Mouse (Mus musculus): Measurements from ENCODE around the gene Tial1. TPM values are rescaled to one million over a fixed set of nuclear protein-coding genes. Genes with fewer than 3 reads are reported as not detected.

Tial1 gene
- polyA plus RNA-seq, 1 experiment from 2014 or later, result 22.4 TPM

Other genes starting within 250 kb of the Tial1 start
- 16.7 and 19.6 TPM in 2 replicates for gene Armc5, start 224.4 kb downstream of the Tial1 start, polyA plus RNA-seq (2016; fragmentation: Nextera tagmentation; extraction: Ambion mirVana)
- gene 9130023H24Rik, start 223.7 kb downstream of the Tial1 start, polyA plus RNA-seq (2016; fragmentation: Nextera tagmentation; extraction: Ambion mirVana), result 10.2 and 13.5 TPM in 2 replicates
- 37.9 and 50.9 TPM in 2 replicates for gene Tgfb1i1, start 214.9 kb downstream of the Tial1 start, polyA plus RNA-seq (2016; fragmentation: Nextera tagmentation; extraction: Ambion mirVana)
- gene Slc5a2, start 196.1 kb downstream of the Tial1 start, polyA plus RNA-seq (2016; fragmentation: Nextera tagmentation; extraction: Ambion mirVana), result 0.29 TPM in 1 of 2 replicates, not detected in the other
- gene BC017158, start 163.5 kb downstream of the Tial1 start, polyA plus RNA-seq (2016; fragmentation: Nextera tagmentation; extraction: Ambion mirVana), result 24.7 and 26.8 TPM in 2 replicates
- 6.8 and 11.5 TPM in 2 replicates for gene Rgs10, start 43.0 kb downstream of the Tial1 start, polyA plus RNA-seq (2016; fragmentation: Nextera tagmentation; extraction: Ambion mirVana)
- 7.2 and 7.8 TPM in 2 replicates for gene Bag3, start 61.9 kb upstream of the Tial1 start, polyA plus RNA-seq (2016; fragmentation: Nextera tagmentation; extraction: Ambion mirVana)
- 41.5 and 63.6 TPM in 2 replicates for gene Inpp5f, start 149.6 kb upstream of the Tial1 start, polyA plus RNA-seq (2016; fragmentation: Nextera tagmentation; extraction: Ambion mirVana)